Mouse (Mus musculus) gonadal fat pad, adult 2 months (tissue): ENCODE measurements around the gene Sar1b. TPM values are rescaled to one million over a fixed set of nuclear protein-coding genes. Genes with fewer than 3 reads are reported as not detected.

Source experiments
- DNase-seq: peaks from one replicate; pipeline ENCODE4 v3.0.0-alpha.2; 2012; ENCODE audit warnings: low read depth
- polyA plus RNA-seq: library from polyadenylated mRNA; depleted of rRNA; stranded (reverse); fragments of >200 nt; gene quantifications from 2 replicates; pipeline ENCODE4 v1.2.3, GENCODE M21; 2012; rRNA removed

The Sar1b gene
- polyA plus RNA-seq, 1 experiment, result 42.1 TPM

GRCm38 (mm10) chr11:51831962-51832909, 68.7 kb downstream of the Sar1b start:
- no peak for DNase-seq

GRCm38 (mm10) chr11:51832992-51833391, 69.5 kb downstream of the Sar1b start:
- DNase-seq, result no peak

- no peak for DNase-seq
Observed at GRCm38 (mm10) chr11:51833393-51834066, 70.0 kb downstream of the Sar1b start.

GRCm38 (mm10) chr11:51834067-51834411, 70.6 kb downstream of the Sar1b start:
- no peak for DNase-seq

- DNase-seq, result no peak
Observed at GRCm38 (mm10) chr11:51835598-51835997, 72.1 kb downstream of the Sar1b start.

GRCm38 (mm10) chr11:51836506-51836905, 73.0 kb downstream of the Sar1b start:
- DNase-seq, result no peak

GRCm38 (mm10) chr11:51837164-51838153, 74.0 kb downstream of the Sar1b start:
- DNase-seq, result no peak

GRCm38 (mm10) chr11:51839106-51839505, 75.6 kb downstream of the Sar1b start:
- no peak for DNase-seq

- no peak for DNase-seq
Observed at GRCm38 (mm10) chr11:51839973-51840372, 76.5 kb downstream of the Sar1b start.

- DNase-seq, result no peak
Observed at GRCm38 (mm10) chr11:51840657-51841056, 77.2 kb downstream of the Sar1b start.

GRCm38 (mm10) chr11:51841149-51841548, 77.7 kb downstream of the Sar1b start:
- DNase-seq, result no peak

Other genes with a start within 250 kb of the Sar1b start
- 25.6 and 28.9 TPM in 2 replicates for gene Phykpl, start 178.9 kb upstream of the Sar1b start, polyA plus RNA-seq
- gene Hnrnpab, start 156.8 kb upstream of the Sar1b start, polyA plus RNA-seq, result 113 and 206 TPM in 2 replicates
- gene Nhp2, start 144.0 kb upstream of the Sar1b start, polyA plus RNA-seq, result 55.5 and 66.5 TPM in 2 replicates
- gene Rmnd5b, start 127.8 kb upstream of the Sar1b start, polyA plus RNA-seq, result 74.5 and 88.8 TPM in 2 replicates
- gene N4bp3, start 112.8 kb upstream of the Sar1b start, polyA plus RNA-seq, result 25.4 and 25.7 TPM in 2 replicates
- gene D930048N14Rik, start 112.7 kb upstream of the Sar1b start, polyA plus RNA-seq, result 27.3 and 30.4 TPM in 2 replicates
- 24.3 and 28.6 TPM in 2 replicates for gene 0610009B22Rik, start 74.8 kb upstream of the Sar1b start, polyA plus RNA-seq
- 12.9 and 19.1 TPM in 2 replicates for gene Sec24a, start 53 bp upstream of the Sar1b start, polyA plus RNA-seq
- gene Jade2, start 94.0 kb downstream of the Sar1b start, polyA plus RNA-seq, result 13.3 and 17.3 TPM in 2 replicates
- gene Cdkn2aipnl, start 204.0 kb downstream of the Sar1b start, polyA plus RNA-seq, result 20.2 and 21.1 TPM in 2 replicates
- gene Ube2b, start 237.1 kb downstream of the Sar1b start, polyA plus RNA-seq, result 65.7 and 67.7 TPM in 2 replicates
- gene Cdkl3, start 240.5 kb downstream of the Sar1b start, polyA plus RNA-seq, result 3.3 and 5.4 TPM in 2 replicates